ENCODE assay signal across 8 mouse cellular contexts in genomic region chr11:88891921-88892561, GRCm38 (mm10). TPM values are rescaled to one million over a fixed set of nuclear protein-coding genes. Genes with fewer than 3 reads are reported as not detected.
DNase-seq lines count a peak whose midpoint lies in the region; TF ChIP-seq lines count a peak whose summit lies in the region.
"Not testable (repeated sequence)": the region's sequence is repeated elsewhere in the genome, so short reads cannot be mapped to it uniquely, and the experiment has no call there.

No protein-coding gene starts in this region.

- H3K4me3 ChIP-seq in lung, adult 2 months (replicated peaks; ENCODE audit: extremely low read depth, low read depth, low read length) = not testable (repeated sequence)

- H3K4me1 ChIP-seq in lung, adult 2 months (ENCODE audit: control insufficient read depth, insufficient read depth, low read length) = not testable (repeated sequence)

- not testable (repeated sequence) for TF ChIP-seq POLR2A in lung, adult 2 months (IDR thresholded peaks at IDR 0.05; ENCODE audit: borderline replicate concordance, extremely low read depth, low read depth, low read length)

- DNase-seq in adrenal gland, adult (ENCODE audit: inconsistent age in 2 of 2, low spot score in 1 of 2) = peak; percentile 59 to 82
- peak; percentile 80 for DNase-seq in cerebellum, adult 9-10 months
- peak; percentile 62 for DNase-seq in gastrocnemius, postnatal 10 days
- DNase-seq in heart, postnatal 4 days = peak; percentile 63
- DNase-seq in layer of hippocampus, adult 9-11 months = peak; percentile 67
- DNase-seq in lung, adult 2 months = peak; percentile 46
- DNase-seq in right cerebral cortex, postnatal 36 days (ENCODE audit: low spot score in 2 of 2) = peak; percentile 62 to 71
- peak; percentile 43 to 61 for DNase-seq in thymus, postnatal 36 days

- 96% methylated on average over 18 of the region's 24 CpGs for WGBS in lung, adult 2 months

- not testable (repeated sequence) for TF ChIP-seq CTCF in lung, adult 2 months (IDR thresholded peaks at IDR 0.05; ENCODE audit: insufficient read depth, low read length)

RNA-seq across cellular contexts. Expression of gene Akap1, which starts 27.7 kb away (rescaled TPM):
- total RNA-seq in gastrocnemius, postnatal 10 days (2021) = 10 to 100 TPM; 66.9 to 77.5 TPM
- total RNA-seq in heart, postnatal 4 days (2021) = 100 to 1,000 TPM; 105 TPM
- polyA plus RNA-seq in lung, adult 2 months (2012; rRNA removed) = 22.3 and 32.2 TPM in 2 replicates
